Mouse (Mus musculus): ENCODE data around the gene Tarm1.

Gene Tarm1

DNA sequence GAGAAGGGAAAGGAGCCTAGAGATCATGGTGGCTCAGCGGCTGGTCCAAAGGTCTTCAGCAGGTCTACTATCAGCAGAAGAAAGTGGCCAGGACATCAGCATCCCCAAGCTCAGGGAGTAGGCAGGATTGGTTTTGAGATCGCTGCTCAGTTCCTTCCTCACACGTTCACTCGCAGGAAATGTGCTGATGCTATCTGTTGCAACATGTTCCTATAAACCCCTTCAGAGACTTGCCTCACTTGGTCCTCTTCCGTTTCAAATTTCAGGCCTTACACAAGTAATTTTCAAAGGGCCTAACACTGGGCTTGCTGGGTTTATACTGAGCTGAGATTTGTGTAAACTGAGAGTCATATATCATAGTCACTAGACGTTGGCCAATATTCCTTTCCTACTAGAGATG, at the start of gene Tarm1:
Gene Tarm1, minus strand, starts transcription at position 186 of the 400 bp plus-strand sequence.
- no peak for DNase-seq (ENCODE audit: low read depth)

DNA sequence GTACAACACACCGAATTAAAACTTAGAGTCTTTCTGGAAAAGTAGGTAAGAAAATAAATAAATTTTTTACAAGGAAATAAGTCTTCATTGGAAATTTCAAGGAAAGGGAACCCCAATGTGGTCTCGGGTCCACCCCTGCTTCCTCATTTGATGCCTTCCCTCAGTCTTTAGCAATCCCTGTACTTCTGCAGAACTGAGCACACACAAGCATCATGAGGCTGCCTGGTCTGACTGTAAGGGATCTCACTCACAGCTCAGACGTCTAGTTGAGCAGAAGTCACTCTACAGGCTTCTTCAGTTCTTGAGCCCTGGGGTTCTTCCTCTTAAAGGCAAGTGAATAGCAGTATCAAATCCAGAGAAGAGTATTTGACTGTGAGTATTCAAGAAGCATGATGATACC, 3.5 kb upstream of the Tarm1 start:
- DNase-seq (ENCODE audit: low read depth), result no peak

DNA sequence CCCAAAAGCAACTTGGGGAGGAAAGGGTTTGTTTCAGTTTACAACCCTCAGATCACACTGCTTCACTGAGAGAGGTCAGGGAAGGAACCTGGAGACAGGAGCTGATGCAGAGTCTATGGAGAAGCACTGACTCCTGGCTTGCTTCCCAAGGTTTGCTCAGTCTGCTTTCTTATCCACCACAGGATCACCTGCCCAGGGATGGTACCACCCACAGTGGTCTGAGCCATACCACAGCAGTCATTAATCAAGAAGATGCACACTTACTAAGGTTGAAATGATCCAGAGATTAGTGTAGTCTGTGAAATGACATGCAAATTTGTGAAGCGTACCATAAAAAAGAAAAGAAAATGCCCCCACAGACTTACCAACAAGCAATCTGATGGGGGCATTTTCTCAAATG, 2.0 kb downstream of the Tarm1 start:
- DNase-seq (ENCODE audit: low read depth), result no peak

DNA sequence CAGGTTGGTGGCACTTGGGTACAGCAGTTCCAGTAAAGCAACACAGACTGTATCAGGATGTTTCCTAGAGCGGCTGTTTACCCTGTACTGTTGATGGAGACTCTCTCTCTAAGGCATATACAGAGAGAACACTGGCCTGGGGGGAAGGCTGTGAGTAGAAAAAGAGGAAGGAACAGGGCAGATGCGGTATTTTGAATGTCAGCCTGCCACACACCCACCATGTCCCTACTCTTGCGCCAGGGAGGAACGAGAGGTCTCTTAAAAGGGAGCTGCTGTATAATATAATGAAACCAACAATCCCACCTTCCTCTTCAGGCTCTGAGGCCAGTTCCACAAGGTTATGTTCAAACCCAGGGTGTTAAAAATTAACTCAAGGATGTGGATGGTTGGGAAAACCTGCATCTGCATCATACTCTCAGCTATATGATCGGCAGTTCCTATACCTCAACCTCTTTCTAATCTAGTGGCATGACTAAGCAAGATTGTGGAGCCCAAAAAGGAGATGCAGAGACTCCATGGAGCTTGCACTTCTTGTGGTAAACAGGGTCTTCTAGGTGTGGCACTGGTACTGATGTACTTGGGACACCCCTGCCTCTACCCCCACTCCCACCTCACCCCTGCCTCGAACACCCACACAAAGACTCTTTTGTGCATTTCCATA, 20.3 kb downstream of the Tarm1 start:
- DNase-seq (ENCODE audit: low read depth), result no peak

DNA sequence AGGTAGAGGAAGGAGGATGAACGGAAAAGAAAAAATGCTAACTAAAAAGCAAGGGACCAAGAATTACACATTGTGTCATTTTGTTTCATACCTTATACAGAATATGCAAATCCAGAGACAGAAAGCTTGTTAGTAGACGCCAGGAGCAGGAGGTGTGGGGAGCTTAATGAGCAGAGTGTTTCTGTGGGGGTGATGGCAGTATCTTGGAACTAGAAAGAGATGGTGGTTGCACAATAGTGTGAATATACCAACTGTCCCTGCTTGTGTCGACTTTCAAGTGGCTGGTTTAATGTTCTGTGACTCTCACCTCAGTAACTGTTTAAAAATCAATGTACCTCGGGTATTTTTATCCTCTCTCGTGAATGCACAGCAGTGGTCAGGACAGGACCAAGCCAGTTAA, 25.7 kb downstream of the Tarm1 start:
- no peak for DNase-seq (ENCODE audit: low read depth)

DNA sequence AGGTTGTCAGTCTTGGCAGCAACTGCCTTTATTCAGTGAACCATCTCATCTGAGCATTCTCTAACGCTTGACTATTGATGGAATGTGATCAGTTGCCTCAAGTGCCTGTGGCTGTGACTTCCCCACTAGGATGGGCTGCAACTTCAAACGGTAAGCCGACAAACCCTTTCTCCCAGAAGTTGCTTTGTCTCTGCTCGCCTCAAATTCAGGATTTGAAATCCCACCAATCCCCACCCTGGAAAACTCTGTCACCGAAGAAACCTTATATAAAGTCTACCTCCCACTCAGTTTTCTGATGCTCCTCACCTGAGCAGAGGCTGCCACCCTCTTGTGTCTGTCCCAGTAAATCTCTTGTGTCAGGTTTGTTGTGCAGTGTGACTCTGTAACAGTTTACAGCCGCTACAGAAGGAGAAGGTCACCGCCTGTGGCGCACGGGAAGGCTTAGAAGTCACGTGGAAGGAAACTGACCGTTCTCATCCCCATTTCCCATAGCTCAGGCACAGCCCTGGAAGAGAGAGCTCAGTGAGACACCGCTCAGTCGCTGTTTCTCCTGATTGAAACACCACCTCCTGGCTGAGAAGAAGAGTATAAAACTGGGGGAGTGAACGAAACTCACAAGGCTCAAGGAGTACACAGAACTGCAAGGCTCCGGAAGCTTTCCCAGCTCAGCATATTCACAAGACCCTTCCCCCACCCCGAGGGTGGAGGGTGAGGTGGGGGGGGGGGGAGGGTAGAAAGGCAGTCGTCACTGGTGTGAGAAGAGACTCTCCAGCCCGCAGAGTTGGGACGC, 27.9 kb downstream of the Tarm1 start:
- no peak for DNase-seq (ENCODE audit: low read depth)

DNA sequence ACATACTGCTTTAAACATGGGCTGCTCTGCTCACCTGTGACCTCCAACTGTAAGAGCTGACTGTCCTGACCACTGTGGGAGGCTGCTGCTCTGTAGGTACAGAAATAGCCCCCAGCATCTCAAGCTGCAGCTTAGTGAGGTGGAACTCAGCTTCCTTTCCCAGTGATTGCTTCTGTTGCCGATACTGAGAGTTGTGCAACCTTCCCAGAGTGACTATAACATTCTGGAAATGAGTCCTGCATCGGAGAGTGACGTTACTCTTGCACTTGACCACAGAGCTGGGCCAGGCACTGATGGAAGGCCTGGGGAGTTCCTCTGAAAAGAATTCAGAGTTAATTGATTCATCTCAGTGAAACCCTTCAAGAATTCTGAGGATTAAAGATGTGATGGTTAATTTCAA, 29.6 kb downstream of the Tarm1 start:
- no peak for DNase-seq (ENCODE audit: low read depth)

DNA sequence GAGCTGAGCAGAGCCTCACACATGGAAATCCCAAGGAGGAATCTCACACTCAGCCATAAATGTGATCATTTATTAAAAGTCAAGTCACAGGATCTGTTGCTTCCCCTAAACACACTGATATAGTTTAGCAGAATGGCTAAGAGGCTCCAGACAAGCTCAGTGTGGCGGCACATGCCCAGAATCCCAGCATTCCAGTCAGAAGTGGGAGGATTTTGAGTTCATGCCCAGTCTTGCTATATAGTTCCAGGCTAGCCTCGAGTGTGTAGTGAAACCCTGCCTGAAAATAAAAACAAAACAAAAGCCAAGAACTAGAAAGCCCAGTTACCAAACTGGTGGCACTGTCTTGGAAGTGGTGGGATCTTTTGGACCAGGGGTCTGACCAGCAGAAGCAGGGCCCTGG, 33.8 kb downstream of the Tarm1 start:
- DNase-seq (ENCODE audit: low read depth), result no peak

DNA sequence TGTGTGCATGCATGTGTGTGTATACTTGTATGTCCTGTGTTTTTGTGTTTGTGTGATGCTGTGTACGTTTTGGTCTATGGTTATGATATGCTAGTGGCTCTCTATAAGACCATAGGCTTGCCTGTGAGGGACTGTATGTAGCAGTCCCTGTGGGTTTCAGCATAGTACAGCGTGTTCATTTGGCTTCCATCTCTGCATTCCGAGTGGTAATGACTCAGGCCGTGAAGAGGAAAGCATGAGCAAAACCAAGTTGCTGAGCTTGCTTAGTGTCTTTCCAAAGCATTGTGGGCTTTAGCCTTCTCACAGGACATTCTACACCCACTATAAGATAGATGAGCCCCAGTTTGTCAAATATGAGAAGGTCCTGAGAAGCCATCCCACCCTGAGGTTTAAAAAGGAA, 39.1 kb downstream of the Tarm1 start:
- DNase-seq (ENCODE audit: low read depth), result no peak

DNA sequence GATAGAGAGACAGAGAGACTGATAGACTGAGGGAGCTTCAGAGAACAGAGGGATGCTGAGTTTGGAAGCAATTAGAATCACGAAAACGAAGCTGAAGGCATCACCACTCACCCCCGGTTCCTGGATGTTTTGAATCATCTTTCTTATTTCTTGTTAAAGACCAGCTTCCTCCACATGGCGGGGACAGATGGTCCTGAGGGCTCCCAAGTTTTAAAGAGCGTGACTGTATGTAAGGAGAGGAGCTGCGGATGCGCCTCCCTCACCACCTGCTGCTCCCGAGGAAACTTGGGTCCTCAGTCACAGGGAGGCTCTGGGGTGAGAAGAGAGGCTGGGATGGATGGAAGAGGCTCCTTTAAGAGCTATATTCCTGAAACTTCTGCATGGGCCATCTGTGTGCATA, 42.2 kb downstream of the Tarm1 start:
- no peak for DNase-seq (ENCODE audit: low read depth)

DNA sequence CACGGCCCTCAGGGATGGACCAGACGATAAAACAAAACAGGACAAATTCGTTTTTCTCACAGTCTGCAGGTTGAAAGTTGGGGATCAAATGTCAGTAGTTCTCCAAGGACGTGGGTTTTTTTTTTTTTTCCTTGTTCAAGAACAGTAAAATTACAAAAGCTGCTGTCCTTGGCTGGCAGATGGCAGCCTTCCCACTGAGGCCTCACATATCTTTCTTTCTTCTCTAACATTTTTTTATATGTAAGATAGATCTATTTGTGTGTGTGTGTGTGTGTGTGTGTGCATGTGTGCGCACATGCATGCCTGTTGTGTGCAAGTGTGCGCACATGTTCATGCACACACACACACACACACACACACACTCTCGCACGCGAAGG, 44.6 kb downstream of the Tarm1 start:
- no peak for DNase-seq (ENCODE audit: low read depth)

DNA sequence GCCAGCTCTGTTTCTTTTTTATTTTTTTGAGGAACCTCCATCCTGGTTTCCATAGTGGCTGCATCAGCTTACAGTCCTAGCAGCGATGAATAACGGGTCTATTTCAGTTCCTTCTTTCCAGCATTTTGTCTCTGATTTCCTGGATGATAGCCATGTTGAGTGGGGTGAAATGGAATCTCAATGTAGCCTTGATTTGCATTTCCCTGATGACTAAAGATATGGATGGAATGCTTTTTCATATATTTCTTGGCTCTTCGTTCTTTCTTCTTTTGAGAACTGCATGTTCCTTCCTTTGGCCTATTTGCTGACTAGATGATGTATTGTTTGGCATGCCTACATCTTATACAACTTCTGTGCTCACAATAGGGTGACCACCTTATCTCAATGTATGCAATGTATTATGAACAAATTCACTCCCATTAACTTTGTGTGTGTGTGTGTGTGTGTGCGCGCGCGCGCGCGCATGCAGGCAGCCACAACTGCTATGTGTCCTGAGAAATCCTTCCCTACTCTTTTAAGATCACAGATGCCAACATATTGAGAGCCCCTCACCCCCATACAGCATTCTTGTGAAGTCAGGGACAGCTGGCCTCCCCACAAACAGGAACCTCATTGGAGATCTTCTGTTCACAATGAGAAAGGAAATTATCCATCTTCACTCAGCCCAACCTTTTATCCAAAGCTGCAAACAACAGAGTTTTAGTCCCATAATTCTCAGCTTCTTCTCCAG, 45.1 kb downstream of the Tarm1 start:
- no peak for DNase-seq (ENCODE audit: low read depth)

DNA sequence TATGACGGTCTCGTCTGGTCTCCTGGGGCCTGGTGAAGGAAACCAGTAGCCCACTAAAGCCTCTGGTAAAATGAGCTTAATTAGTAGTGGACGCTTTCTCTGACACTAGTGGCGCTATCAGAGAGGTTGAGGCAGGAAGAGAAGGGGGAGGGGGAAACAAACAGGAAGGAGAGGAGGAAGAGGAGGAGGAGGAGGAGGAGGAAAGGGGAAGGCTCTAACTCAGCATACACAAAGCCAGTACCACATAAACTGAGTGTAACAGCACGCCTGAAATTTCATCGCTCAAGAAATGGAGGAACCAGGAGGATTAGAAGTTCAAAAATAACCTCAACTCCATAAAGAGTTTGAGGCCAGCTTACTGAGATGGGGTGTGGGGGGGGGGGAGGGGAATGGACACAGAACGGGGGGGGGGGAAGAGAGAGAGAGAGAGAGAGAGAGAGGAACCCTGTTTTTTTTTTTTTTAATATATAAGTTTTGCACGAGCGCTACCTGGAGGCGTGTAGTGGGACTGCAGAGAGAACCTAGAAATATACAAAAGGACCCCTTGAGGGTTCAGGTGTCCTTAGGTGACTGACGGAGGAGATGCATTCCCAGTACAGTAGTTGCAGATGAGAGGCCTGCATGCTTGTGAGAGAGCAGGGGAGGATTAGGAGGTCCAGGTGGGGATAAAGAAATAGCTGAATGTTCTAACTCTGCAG, 48.8 kb downstream of the Tarm1 start:
- peak; percentile 37 for DNase-seq (ENCODE audit: low read depth)

DNA sequence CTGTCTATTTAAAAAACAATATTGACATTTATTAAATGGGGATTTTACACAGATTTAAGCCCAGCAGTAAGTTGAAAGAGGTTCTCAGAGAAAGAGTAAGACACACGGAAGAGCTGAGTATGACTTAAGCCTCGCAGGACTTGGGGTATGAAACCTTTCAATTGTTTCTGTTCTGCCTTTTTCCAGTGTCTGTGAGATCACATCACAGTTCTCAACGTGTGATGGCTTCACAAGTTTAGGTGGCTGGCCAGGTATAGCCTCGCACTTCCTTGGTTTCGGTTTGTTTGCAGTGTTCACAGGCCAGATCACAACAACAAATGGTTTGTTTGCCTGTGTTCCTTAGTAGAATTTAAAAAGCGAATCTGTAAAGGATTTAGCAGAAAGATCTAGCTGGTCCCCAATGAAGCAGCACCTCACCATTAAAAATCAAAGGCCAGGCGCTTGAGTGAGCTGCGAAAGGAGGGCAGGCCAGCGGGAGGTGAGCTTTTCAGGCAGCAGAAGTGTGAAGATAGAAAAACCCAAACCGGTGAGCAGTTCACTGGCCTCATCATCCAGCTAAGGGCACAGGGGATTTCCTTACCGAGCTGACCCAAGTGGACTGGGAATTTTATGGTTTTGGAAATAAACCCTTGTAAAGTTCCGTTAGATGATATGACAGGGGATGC, 49.5 kb downstream of the Tarm1 start:
- DNase-seq (ENCODE audit: low read depth), result peak; percentile 39

DNA sequence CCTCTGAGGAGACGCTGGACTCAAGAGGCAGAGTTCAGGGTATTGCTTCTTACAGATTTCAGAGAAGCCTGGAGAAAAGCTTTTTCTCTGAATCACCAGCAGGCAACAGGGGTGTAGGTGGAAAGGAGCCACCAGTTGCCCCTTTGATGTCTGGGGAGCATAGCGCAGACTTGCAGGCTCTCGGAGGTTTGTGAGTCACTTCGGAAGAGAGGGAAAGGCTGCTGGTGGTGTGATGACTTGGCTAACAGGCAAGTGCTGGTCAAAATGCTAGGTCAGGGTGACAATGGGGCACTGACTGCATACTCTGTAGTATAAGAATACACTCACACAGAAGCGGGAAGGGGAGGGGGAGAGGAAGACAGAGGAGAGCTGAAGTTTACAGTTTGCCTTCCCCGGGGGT, 51.3 kb downstream of the Tarm1 start:
- peak; percentile 42 for DNase-seq (ENCODE audit: low read depth)

DNA sequence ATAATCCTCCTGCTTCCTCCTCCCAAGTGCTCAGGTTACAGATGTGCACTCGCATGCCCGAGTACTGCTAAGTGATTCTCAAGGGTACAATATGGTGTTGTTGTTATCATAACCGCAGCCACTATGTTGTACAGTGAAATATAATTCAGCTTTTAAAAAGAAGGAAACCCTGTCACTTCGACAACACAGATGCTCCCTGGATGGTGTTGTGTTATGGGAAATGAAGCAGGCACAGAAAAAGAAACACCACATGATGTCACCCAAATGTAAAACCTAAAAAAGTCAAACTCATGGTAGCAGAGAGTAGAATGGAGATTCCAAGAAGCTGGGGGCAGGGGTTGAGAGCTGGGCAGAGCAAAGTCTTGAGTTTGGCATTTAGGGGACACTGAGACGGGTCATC, 51.8 kb downstream of the Tarm1 start:
- DNase-seq (ENCODE audit: low read depth), result peak; percentile 9

DNA sequence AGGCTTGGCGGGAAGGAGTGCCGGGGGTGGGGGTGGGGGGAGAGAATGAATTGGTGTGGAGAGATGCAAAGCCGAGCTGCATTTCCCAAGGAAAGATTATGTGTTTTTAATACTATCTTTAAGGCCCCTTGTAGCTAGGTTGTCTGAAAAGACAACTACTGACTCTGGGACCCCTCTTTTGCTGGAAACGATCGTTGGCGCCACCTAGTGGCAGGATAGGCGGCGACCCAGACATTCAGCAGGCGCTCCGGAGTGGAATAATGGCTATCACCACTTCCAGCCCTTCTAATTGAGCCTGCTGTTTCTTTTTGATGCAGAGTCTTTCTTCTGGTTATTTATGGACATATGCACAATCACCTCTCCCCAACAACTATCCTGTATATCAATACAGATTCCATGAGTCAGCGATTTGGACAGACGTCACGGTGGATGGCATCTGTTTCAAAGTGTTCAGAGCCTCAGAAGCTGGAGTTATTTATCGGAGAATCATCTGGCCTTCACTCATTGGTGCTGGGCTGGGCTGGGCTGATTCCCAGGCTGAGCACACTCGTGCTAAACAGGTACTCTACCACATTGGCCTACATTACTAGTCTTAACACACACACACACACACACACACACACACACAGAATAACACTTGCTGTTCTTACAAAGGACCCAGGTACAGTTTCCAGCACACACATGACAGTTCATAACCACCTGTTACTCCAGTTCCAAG, 53.5 kb downstream of the Tarm1 start:
- peak; percentile 68 for DNase-seq (ENCODE audit: low read depth)

DNA sequence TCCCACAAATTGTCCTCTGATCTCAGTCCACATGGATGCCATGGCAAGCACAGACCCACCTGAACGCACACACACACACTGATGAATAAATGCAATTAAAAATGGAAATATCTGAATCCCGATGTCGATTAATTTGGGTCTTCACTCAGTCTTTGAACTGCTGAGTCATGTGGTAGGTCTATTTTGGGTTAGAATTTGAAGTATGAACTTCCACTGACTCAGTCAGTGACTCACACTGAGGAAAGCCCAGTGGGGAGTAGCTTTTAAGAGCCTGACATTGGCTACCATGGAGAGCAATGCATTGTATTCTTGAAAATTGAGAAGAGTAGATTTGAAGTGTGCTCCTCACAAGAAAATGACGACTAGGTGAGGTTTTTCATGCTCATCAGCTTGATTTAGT, 55.4 kb downstream of the Tarm1 start:
- DNase-seq (ENCODE audit: low read depth), result no peak

DNA sequence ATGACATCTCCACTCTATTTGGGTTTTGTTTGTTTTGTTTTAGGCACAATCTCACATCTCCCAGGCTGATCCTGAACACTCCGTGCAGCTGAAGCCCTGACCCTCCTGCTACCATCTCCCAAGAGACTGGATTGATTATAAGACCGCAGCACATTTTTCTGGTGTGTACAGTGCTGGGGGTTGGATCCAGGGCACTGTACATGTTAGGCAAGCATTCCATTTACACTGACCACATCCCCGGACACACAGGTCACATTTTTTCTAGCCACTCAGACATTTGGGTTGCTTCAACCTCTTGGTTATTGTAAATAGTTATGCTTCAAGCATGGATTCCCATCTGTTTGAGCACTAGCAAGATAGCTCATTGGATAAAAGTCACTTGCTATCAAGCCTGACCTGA, 55.8 kb downstream of the Tarm1 start:
- no peak for DNase-seq (ENCODE audit: low read depth)

DNA sequence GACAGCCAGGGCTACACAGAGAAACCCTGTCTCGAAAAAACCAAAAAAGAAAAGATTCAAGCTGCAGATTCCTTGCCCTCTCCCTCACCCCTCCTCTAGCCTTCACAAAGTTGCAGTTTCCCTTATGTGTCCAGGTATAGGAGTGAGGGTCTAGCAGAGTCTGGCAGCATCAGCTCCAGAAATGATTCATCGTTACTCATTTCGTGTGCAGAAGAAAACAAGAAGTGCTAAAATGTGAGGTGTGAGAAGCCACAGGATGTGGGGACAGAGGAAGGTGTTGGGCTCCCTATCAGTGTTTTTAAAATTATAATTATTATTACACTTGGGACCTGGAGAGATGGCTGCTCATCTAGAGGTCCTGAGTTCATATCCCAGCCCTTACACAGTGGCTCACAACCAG, 57.7 kb downstream of the Tarm1 start:
- peak; percentile 22 for DNase-seq (ENCODE audit: low read depth)

DNA sequence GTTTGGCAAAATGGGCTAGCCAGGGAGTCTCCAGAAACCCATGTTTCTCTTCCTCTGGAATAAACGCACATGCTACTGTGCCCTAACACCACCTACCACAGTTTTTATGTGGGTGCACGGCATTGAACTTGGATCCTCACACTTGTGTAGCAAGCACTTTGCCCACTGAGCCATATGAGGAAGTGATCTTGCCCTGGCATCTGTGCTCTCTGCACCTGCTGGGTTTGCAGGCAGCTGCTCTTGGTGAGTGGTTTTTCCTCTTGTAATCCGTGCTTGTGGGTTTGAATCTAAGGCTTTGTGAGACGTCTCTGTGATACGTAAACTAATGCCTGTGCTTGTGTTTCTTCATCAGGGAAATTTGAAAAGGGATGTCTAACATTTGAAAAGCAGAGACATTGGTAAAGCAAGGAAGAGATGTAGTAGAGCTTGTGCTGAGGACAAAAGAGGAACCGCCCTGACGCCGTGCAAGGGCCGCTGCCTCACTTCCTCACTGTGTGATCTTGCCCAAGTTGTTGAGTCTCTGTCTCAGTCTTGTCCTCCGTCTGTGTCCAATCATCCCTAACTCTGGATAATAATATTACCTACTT, 59.9 kb downstream of the Tarm1 start:
- DNase-seq (ENCODE audit: low read depth), result no peak
